ENCODE assay signal across 8 mouse cellular contexts in the genomic region with DNA sequence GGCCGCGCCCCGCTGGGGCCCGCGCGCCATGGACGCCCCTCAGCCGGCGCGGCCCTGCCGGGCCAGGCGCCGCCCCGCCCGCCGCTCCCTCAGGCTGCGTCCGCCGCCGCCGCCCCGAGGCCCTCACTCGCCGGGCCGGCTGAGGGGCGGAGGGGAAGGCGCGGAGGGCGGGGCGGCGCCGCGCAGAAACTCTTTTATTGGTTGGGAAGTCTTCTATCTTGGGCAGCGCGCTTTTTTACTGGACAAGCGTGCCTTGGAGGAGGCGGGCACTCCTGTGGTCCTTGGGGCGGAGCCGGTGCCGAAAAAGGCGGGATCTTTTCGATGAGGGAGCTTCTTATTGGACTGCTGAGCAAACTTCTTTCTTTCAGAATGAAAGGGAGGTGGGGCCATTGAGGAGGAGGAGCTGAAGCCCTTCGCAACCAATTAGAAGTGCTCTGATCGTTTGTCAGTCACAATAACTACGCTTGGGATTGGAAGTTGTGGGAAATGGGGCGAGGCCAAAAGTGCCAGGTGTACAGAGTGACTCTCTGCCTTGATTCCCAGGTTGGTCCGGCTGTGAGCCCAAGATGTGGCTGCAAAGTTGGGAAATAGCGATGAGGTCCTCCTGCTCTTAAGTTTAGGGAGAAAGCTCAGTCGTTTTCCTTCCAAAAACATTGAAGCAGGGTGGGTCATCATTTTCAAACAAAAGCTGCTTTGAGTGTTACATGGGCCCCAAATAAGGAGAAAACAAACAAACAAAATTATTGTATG. TPM values are rescaled to one million over a fixed set of nuclear protein-coding genes. Genes with fewer than 3 reads are reported as not detected.
DNase-seq lines count a peak whose midpoint lies in the region; ATAC-seq lines count a peak whose summit lies in the region.

A gene (minus strand): TSS at position 118 of the 750 bp plus-strand sequence.

- no peaks in the 10 kb centered on the region; the same call in 1 of the 2 replicates for H3K36me3 ChIP-seq in hindbrain, embryonic 14.5 days (replicated peaks; ENCODE audit: control insufficient read depth, insufficient read depth)

- under 1% methylated on average over 22 of the region's 49 CpGs for WGBS in hindbrain, embryonic 14.5 days

- H3K4me1 ChIP-seq in hindbrain, embryonic 14.5 days (replicated peaks; ENCODE audit: control insufficient read depth, insufficient read depth, low read length) = peaks cover 36% of the 10 kb centered on the region

- no peaks in the 10 kb centered on the region for H3K27me3 ChIP-seq in hindbrain, embryonic 14.5 days (ENCODE audit: control insufficient read depth, insufficient read depth, low read length)

- peak; percentile 99 for ATAC-seq in hindbrain, embryonic 14.5 days (ENCODE audit: low FRiP score)

- peak; percentile 100 for DNase-seq in R1 (ENCODE audit: low read depth, low spot score)
- peak; percentile 96 to 97 for DNase-seq in cerebellum, postnatal 25 days
- DNase-seq in frontal cortex, postnatal 25 days (ENCODE audit: low spot score in 2 of 2) = peak; percentile 89 to 96
- peak; percentile 98 for DNase-seq in hindbrain, embryonic 14.5 days (ENCODE audit: low spot score)
- peak; percentile 96 to 98 for DNase-seq in layer of hippocampus, postnatal 36 days
- DNase-seq in lung, postnatal 36 days = peak; percentile 100
- DNase-seq in retina, postnatal 1 day = peak; percentile 100
- DNase-seq in urinary bladder, adult 18-20 months (ENCODE audit: low spot score in 2 of 2) = peak; percentile 93 to 98

- peak within 1 kb of the TSS; percentile 91 for H3K9ac ChIP-seq in hindbrain, embryonic 14.5 days

- H3K4me2 ChIP-seq in hindbrain, embryonic 14.5 days (replicated peaks) = peak within 1 kb of the TSS; percentile 95

- H3K9me3 ChIP-seq in hindbrain, embryonic 14.5 days (ENCODE audit: control insufficient read depth, low read length) = no peaks in the 10 kb centered on the region

- peak within 1 kb of the TSS; percentile 82 for H3K27ac ChIP-seq in hindbrain, embryonic 14.5 days

- peak within 1 kb of the TSS; percentile 91 for H3K4me3 ChIP-seq in hindbrain, embryonic 14.5 days (replicated peaks; ENCODE audit: low read length)

RNA-seq across cellular contexts. Expression of the gene that starts here (rescaled TPM):
- polyA plus RNA-seq in hindbrain, embryonic 14.5 days (2014; fragmentation: Nextera tagmentation; extraction: Ambion mirVana) = 23.8 and 25.0 TPM in 2 replicates
- total RNA-seq in layer of hippocampus, postnatal 36 days (2021) = 10 to 100 TPM; 94.9 to 97.7 TPM

Comparison
In these comparisons a context has a peak if more than half of its experiments do, and no peak if none do; other contexts are left out.
1. Peak in every context shown above with its lines: DNase-seq, ATAC-seq, H3K4me3 ChIP-seq and H3K27ac ChIP-seq.